Mouse (Mus musculus): ENCODE results near the gene Smok3b. TPM values are rescaled to one million over a fixed set of nuclear protein-coding genes. Genes with fewer than 3 reads are reported as not detected.
"Not testable (repeated sequence)": the region's sequence is repeated elsewhere in the genome, so short reads cannot be mapped to it uniquely, and the experiment has no call there.

The Smok3b gene
- polyA plus RNA-seq (2015; fragmentation: Nextera tagmentation; extraction: Ambion mirVana): not detected in 2 replicates

- not testable (repeated sequence) for ATAC-seq; H3K27ac ChIP-seq (ENCODE audit: low read length)
- 94% methylated on average over 3 of the region's 7 CpGs for WGBS
These were observed at the start of gene Smok3b, which contains the start of gene Smok3a for GRCm38 (mm10) chr5:138020961-138021479. Gene Smok3b, plus strand, starts transcription at chr5:138021429. Gene Smok3a, plus strand, starts transcription at chr5:138021261.

GRCm38 (mm10) chr5:137973161-137973560 lies 48.1 kb upstream of the Smok3b start:
- Histone ChIP-seq H3K4me2 (ENCODE audit: low read length) (no peak overlapping the region), H3K4me3 (replicated peaks; ENCODE audit: low read length) (no peak overlapping the region), H3K36me3 (ENCODE audit: control insufficient read depth, insufficient read depth) (no peaks in the 10 kb centered on the region), H3K27ac (ENCODE audit: low read length) (no peak overlapping the region), H3K4me1 (replicated peaks; ENCODE audit: control insufficient read depth, insufficient read depth, low read length) (no peaks in the 10 kb centered on the region), H3K27me3 (replicated peaks; ENCODE audit: control insufficient read depth, insufficient read depth, low read length) (no peaks in the 10 kb centered on the region), H3K9me3 (ENCODE audit: control insufficient read depth, low read length) (no peaks in the 10 kb centered on the region), H3K9ac (replicated peaks; ENCODE audit: low read depth, low read length) (no peak overlapping the region)
- no peak for ATAC-seq
- WGBS: 66% methylated on average over 2 of the region's 2 CpGs

More at GRCm38 (mm10) chr5:138020961-138021479, at the start of gene Smok3b, which contains the start of gene Smok3a:
- not testable (repeated sequence) for H3K9me3 ChIP-seq (ENCODE audit: control insufficient read depth, low read length); H3K4me2 ChIP-seq (ENCODE audit: low read length); H3K27me3 ChIP-seq (replicated peaks; ENCODE audit: control insufficient read depth, insufficient read depth, low read length); H3K9ac ChIP-seq (replicated peaks; ENCODE audit: low read depth, low read length); H3K36me3 ChIP-seq (ENCODE audit: control insufficient read depth, insufficient read depth); H3K4me3 ChIP-seq (replicated peaks; ENCODE audit: low read length); H3K4me1 ChIP-seq (replicated peaks; ENCODE audit: control insufficient read depth, insufficient read depth, low read length)

GRCm38 (mm10) chr5:137973738-137974137 lies 47.5 kb upstream of the Smok3b start:
- no peak for ATAC-seq

GRCm38 (mm10) chr5:137974724-137975123 lies 46.5 kb upstream of the Smok3b start:
- Histone ChIP-seq H3K27me3 (replicated peaks; ENCODE audit: control insufficient read depth, insufficient read depth, low read length) (no peaks in the 10 kb centered on the region), H3K27ac (ENCODE audit: low read length) (no peak overlapping the region), H3K9ac (replicated peaks; ENCODE audit: low read depth, low read length) (no peak overlapping the region), H3K4me3 (replicated peaks; ENCODE audit: low read length) (no peak overlapping the region), H3K9me3 (ENCODE audit: control insufficient read depth, low read length) (no peaks in the 10 kb centered on the region), H3K36me3 (ENCODE audit: control insufficient read depth, insufficient read depth) (no peaks in the 10 kb centered on the region), H3K4me2 (ENCODE audit: low read length) (no peak overlapping the region), H3K4me1 (replicated peaks; ENCODE audit: control insufficient read depth, insufficient read depth, low read length) (no peaks in the 10 kb centered on the region)
- ATAC-seq: no peak
- 57% methylated on average over 3 of the region's 3 CpGs for WGBS

More at GRCm38 (mm10) chr5:137973738-137974137, 47.5 kb upstream of the Smok3b start:
- H3K4me2 ChIP-seq (ENCODE audit: low read length): no peak overlapping the region
- 55% methylated on average over 3 of the region's 3 CpGs for WGBS
- H3K9ac ChIP-seq (replicated peaks; ENCODE audit: low read depth, low read length): no peak overlapping the region
- H3K4me3 ChIP-seq (replicated peaks; ENCODE audit: low read length): no peak overlapping the region
- H3K36me3 ChIP-seq (ENCODE audit: control insufficient read depth, insufficient read depth): no peaks in the 10 kb centered on the region
- H3K27me3 ChIP-seq (replicated peaks; ENCODE audit: control insufficient read depth, insufficient read depth, low read length): no peaks in the 10 kb centered on the region
- H3K27ac ChIP-seq (ENCODE audit: low read length): no peak overlapping the region
- H3K4me1 ChIP-seq (replicated peaks; ENCODE audit: control insufficient read depth, insufficient read depth, low read length): no peaks in the 10 kb centered on the region
- H3K9me3 ChIP-seq (ENCODE audit: control insufficient read depth, low read length): no peaks in the 10 kb centered on the region

- Histone ChIP-seq H3K27ac (ENCODE audit: low read length) (no peak overlapping the region), H3K9ac (replicated peaks; ENCODE audit: low read depth, low read length) (no peak overlapping the region), H3K27me3 (replicated peaks; ENCODE audit: control insufficient read depth, insufficient read depth, low read length) (no peaks in the 10 kb centered on the region), H3K4me1 (replicated peaks; ENCODE audit: control insufficient read depth, insufficient read depth, low read length) (no peaks in the 10 kb centered on the region), H3K4me3 (replicated peaks; ENCODE audit: low read length) (no peak overlapping the region), H3K4me2 (ENCODE audit: low read length) (no peak overlapping the region), H3K9me3 (ENCODE audit: control insufficient read depth, low read length) (no peaks in the 10 kb centered on the region), H3K36me3 (ENCODE audit: control insufficient read depth, insufficient read depth) (no peaks in the 10 kb centered on the region)
- ATAC-seq: no peak
- WGBS: 51% methylated on average over 1 of the region's 1 CpGs
These were observed 45.8 kb upstream of the Smok3b start for GRCm38 (mm10) chr5:137975434-137975833.

- Histone ChIP-seq H3K36me3 (ENCODE audit: control insufficient read depth, insufficient read depth) (no peaks in the 10 kb centered on the region), H3K27me3 (replicated peaks; ENCODE audit: control insufficient read depth, insufficient read depth, low read length) (no peaks in the 10 kb centered on the region), H3K4me3 (replicated peaks; ENCODE audit: low read length) (no peak overlapping the region), H3K4me1 (replicated peaks; ENCODE audit: control insufficient read depth, insufficient read depth, low read length) (no peaks in the 10 kb centered on the region), H3K9me3 (ENCODE audit: control insufficient read depth, low read length) (no peaks in the 10 kb centered on the region), H3K9ac (replicated peaks; ENCODE audit: low read depth, low read length) (no peak overlapping the region), H3K27ac (ENCODE audit: low read length) (no peak overlapping the region), H3K4me2 (ENCODE audit: low read length) (no peak overlapping the region)
- ATAC-seq: no peak
- 14% methylated on average over 1 of the region's 1 CpGs for WGBS
These were observed 43.9 kb upstream of the Smok3b start for GRCm38 (mm10) chr5:137977291-137977690.

GRCm38 (mm10) chr5:137979081-137979480 lies 42.1 kb upstream of the Smok3b start:
- Histone ChIP-seq H3K4me3 (replicated peaks; ENCODE audit: low read length) (no peak overlapping the region), H3K27me3 (replicated peaks; ENCODE audit: control insufficient read depth, insufficient read depth, low read length) (no peaks in the 10 kb centered on the region), H3K9me3 (ENCODE audit: control insufficient read depth, low read length) (no peaks in the 10 kb centered on the region), H3K4me1 (replicated peaks; ENCODE audit: control insufficient read depth, insufficient read depth, low read length) (no peaks in the 10 kb centered on the region), H3K4me2 (ENCODE audit: low read length) (no peak overlapping the region), H3K9ac (replicated peaks; ENCODE audit: low read depth, low read length) (no peak overlapping the region), H3K36me3 (ENCODE audit: control insufficient read depth, insufficient read depth) (no peaks in the 10 kb centered on the region), H3K27ac (ENCODE audit: low read length) (no peak overlapping the region)
- WGBS: 77% methylated on average over 2 of the region's 2 CpGs
- ATAC-seq: no peak

- H3K27ac ChIP-seq (ENCODE audit: low read length): no peak within 1 kb of the TSS
- WGBS: 78% methylated on average over 4 of the region's 4 CpGs
- H3K4me3 ChIP-seq (replicated peaks; ENCODE audit: low read length): no peak within 1 kb of the TSS
- no peak for ATAC-seq
- H3K36me3 ChIP-seq (ENCODE audit: control insufficient read depth, insufficient read depth): no peaks in the 10 kb centered on the region
- H3K4me2 ChIP-seq (ENCODE audit: low read length): no peak within 1 kb of the TSS
- no peak within 1 kb of the TSS for H3K9ac ChIP-seq (replicated peaks; ENCODE audit: low read depth, low read length)
- H3K27me3 ChIP-seq (replicated peaks; ENCODE audit: control insufficient read depth, insufficient read depth, low read length): no peaks in the 10 kb centered on the region
- no peaks in the 10 kb centered on the region for H3K9me3 ChIP-seq (ENCODE audit: control insufficient read depth, low read length)
- no peaks in the 10 kb centered on the region for H3K4me1 ChIP-seq (replicated peaks; ENCODE audit: control insufficient read depth, insufficient read depth, low read length)
These were observed 39.9 kb upstream of the Smok3b start, which contains the start of gene Azgp1 for GRCm38 (mm10) chr5:137981300-137981699. Gene Azgp1, plus strand, starts transcription at chr5:137981520.

- WGBS: 77% methylated on average over 1 of the region's 1 CpGs
These were observed 34.9 kb upstream of the Smok3b start for GRCm38 (mm10) chr5:137986351-137986750.

GRCm38 (mm10) chr5:138009437-138009836 lies 11.8 kb upstream of the Smok3b start:
- no peak overlapping the region for H3K4me3 ChIP-seq (replicated peaks; ENCODE audit: low read length)
- ATAC-seq: no peak
- H3K4me2 ChIP-seq (ENCODE audit: low read length): no peak overlapping the region
- H3K27me3 ChIP-seq (replicated peaks; ENCODE audit: control insufficient read depth, insufficient read depth, low read length): no peaks in the 10 kb centered on the region
- H3K27ac ChIP-seq (ENCODE audit: low read length): no peak overlapping the region
- H3K9ac ChIP-seq (replicated peaks; ENCODE audit: low read depth, low read length): no peak overlapping the region
- H3K4me1 ChIP-seq (replicated peaks; ENCODE audit: control insufficient read depth, insufficient read depth, low read length): no peaks in the 10 kb centered on the region
- H3K36me3 ChIP-seq (ENCODE audit: control insufficient read depth, insufficient read depth): no peaks in the 10 kb centered on the region
- no peaks in the 10 kb centered on the region for H3K9me3 ChIP-seq (ENCODE audit: control insufficient read depth, low read length)
- WGBS: 89% methylated on average over 5 of the region's 5 CpGs

More at GRCm38 (mm10) chr5:137986351-137986750, 34.9 kb upstream of the Smok3b start:
- no peak for ATAC-seq
- no peak overlapping the region for H3K27ac ChIP-seq (ENCODE audit: low read length)
- no peak overlapping the region for H3K4me3 ChIP-seq (replicated peaks; ENCODE audit: low read length)
- no peaks in the 10 kb centered on the region for H3K9me3 ChIP-seq (ENCODE audit: control insufficient read depth, low read length)
- no peaks in the 10 kb centered on the region for H3K4me1 ChIP-seq (replicated peaks; ENCODE audit: control insufficient read depth, insufficient read depth, low read length)
- no peaks in the 10 kb centered on the region for H3K36me3 ChIP-seq (ENCODE audit: control insufficient read depth, insufficient read depth)
- no peaks in the 10 kb centered on the region for H3K27me3 ChIP-seq (replicated peaks; ENCODE audit: control insufficient read depth, insufficient read depth, low read length)
- no peak overlapping the region for H3K4me2 ChIP-seq (ENCODE audit: low read length)
- no peak overlapping the region for H3K9ac ChIP-seq (replicated peaks; ENCODE audit: low read depth, low read length)
